Mouse (Mus musculus) CH12.LX (cell line): ENCODE results near the gene Arf5. TPM values are rescaled to one million over a fixed set of nuclear protein-coding genes. Genes with fewer than 3 reads are reported as not detected.

ENCODE experiments used
- DNase-seq: peaks from one replicate; pipeline ENCODE4 v3.0.0-alpha.2; 2013; ENCODE audit errors: extremely low read depth
- H3K27ac ChIP-seq: 2 replicates; pipeline ENCODE4 v1.5.1; 2012; ENCODE audit warnings: low read depth, mild to moderate bottlenecking, control low read depth, moderate library complexity; ENCODE audit not compliant: insufficient read depth
- H3K27me3 ChIP-seq: replicated peaks from 2 replicates; pipeline ENCODE3; 2012; ENCODE audit warnings: inconsistent platforms
- H3K36me3 ChIP-seq, 2 experiments: replicated peaks in 1 of 2; 2 replicates each; pipeline versions ENCODE3 to v1.6.1; 2012; ENCODE audit warnings: inconsistent platforms in 1 of 2, low read length in 1 of 2, mild to moderate bottlenecking in 1 of 2, mixed read lengths in 1 of 2, moderate library complexity in 1 of 2; ENCODE audit not compliant: control insufficient read depth in 1 of 2, insufficient read depth in 1 of 2
- H3K4me1 ChIP-seq, 2 experiments: 2 replicates each; pipeline ENCODE4 v1.6.1; 2012; ENCODE audit warnings: inconsistent platforms in 1 of 2, moderate library complexity in 1 of 2; ENCODE audit not compliant: insufficient read depth in 2 of 2, control insufficient read depth in 1 of 2
- H3K4me2 ChIP-seq: 2 replicates; pipeline ENCODE4 v1.6.1; 2012; ENCODE audit warnings: low read depth, mild to moderate bottlenecking, control low read depth; ENCODE audit not compliant: poor library complexity, insufficient read depth, severe bottlenecking
- H3K4me3 ChIP-seq, 3 experiments: fragments of 150-350 bp in 1 of 3; sonication (generic) in 1 of 3; replicated peaks in 1 of 3; 2 replicates each; pipeline versions ENCODE3 to v1.5.1; 2011 to 2012; ENCODE audit warnings: low read depth in 2 of 3, low read length in 2 of 3, mild to moderate bottlenecking in 2 of 3, moderate library complexity in 2 of 3, control low read depth in 1 of 3, improper control_type of control experiment in 1 of 3, inconsistent platforms in 1 of 3, mixed read lengths in 1 of 3; ENCODE audit not compliant: poor library complexity in 1 of 3
- H3K79me2 ChIP-seq: replicated peaks from 2 replicates; pipeline ENCODE4 v1.6.1; 2012; ENCODE audit warnings: mild to moderate bottlenecking, moderate library complexity; ENCODE audit not compliant: control insufficient read depth, poor library complexity, insufficient read depth, severe bottlenecking; ENCODE audit errors: extremely low read depth
- H3K9ac ChIP-seq: 2 replicates; pipeline ENCODE4 v1.6.1; 2012; ENCODE audit warnings: low read depth, mild to moderate bottlenecking, control low read depth, moderate library complexity; ENCODE audit not compliant: insufficient read depth
- H3K9me3 ChIP-seq: replicated peaks from 2 replicates; pipeline ENCODE3; 2012; ENCODE audit warnings: low read length, inconsistent platforms, mixed read lengths
- CTCF ChIP-seq, 2 experiments: IDR thresholded peaks in 1 of 2; conservative IDR thresholded peaks in 1 of 2; 2 replicates each; pipeline ENCODE4 v1.5.1; 2011 to 2012; ENCODE audit warnings: low read depth in 2 of 2, low read length in 2 of 2, improper control_type of control experiment in 1 of 2, inconsistent platforms in 1 of 2, mild to moderate bottlenecking in 1 of 2, moderate library complexity in 1 of 2
- E2F4 ChIP-seq: IDR thresholded peaks from 2 replicates; pipeline ENCODE4 v1.6.1; 2011; ENCODE audit warnings: low read depth, low read length, improper control_type of control experiment; ENCODE audit not compliant: insufficient replicate concordance
- ELF1 ChIP-seq: IDR thresholded peaks from 2 replicates; pipeline ENCODE4 v1.6.1; 2014; ENCODE audit warnings: low read depth, mild to moderate bottlenecking, inconsistent platforms, low read length, improper control_type of control experiment
- EP300 ChIP-seq: IDR thresholded peaks from 2 replicates; pipeline ENCODE4 v1.6.1; 2011; ENCODE audit warnings: low read length, improper control_type of control experiment
- HCFC1 ChIP-seq: IDR thresholded peaks from 2 replicates; pipeline ENCODE4 v1.6.1; 2012; ENCODE audit warnings: low read depth, mild to moderate bottlenecking, inconsistent platforms, low read length, improper control_type of control experiment
- KAT2A ChIP-seq: IDR thresholded peaks from 2 replicates; pipeline ENCODE4 v1.6.1; 2012; ENCODE audit warnings: low read length, improper control_type of control experiment, inconsistent platforms; ENCODE audit not compliant: insufficient replicate concordance
- MAX ChIP-seq: IDR thresholded peaks from 2 replicates; pipeline ENCODE4 v1.6.1; 2011; ENCODE audit warnings: low read length, improper control_type of control experiment
- MAZ ChIP-seq: IDR thresholded peaks from 2 replicates; pipeline ENCODE4 v1.6.1; 2012; ENCODE audit warnings: low read depth, mild to moderate bottlenecking, inconsistent platforms, low read length, improper control_type of control experiment, moderate library complexity
- MEF2A ChIP-seq: IDR thresholded peaks from 2 replicates; pipeline ENCODE4 v1.6.1; 2014; ENCODE audit warnings: low read depth, mild to moderate bottlenecking, inconsistent platforms, low read length, improper control_type of control experiment, borderline replicate concordance
- MXI1 ChIP-seq: IDR thresholded peaks from 2 replicates; pipeline ENCODE4 v1.6.1; 2011; ENCODE audit warnings: mild to moderate bottlenecking, low read depth, low read length, improper control_type of control experiment
- NELFE ChIP-seq: IDR thresholded peaks from 2 replicates; pipeline ENCODE4 v1.6.1; 2011; ENCODE audit warnings: low read depth, low read length, improper control_type of control experiment
- RAD21 ChIP-seq: IDR thresholded peaks from 2 replicates; pipeline ENCODE4 v1.6.1; 2011; ENCODE audit warnings: low read depth, mild to moderate bottlenecking, low read length, improper control_type of control experiment, moderate library complexity
- RCOR1 ChIP-seq: conservative IDR thresholded peaks from 2 replicates; pipeline ENCODE4 v1.6.1; 2012; ENCODE audit warnings: low read depth, mild to moderate bottlenecking, inconsistent platforms, low read length, improper control_type of control experiment
- SIN3A ChIP-seq: IDR thresholded peaks from 2 replicates; pipeline ENCODE4 v1.6.1; 2012; ENCODE audit warnings: low read length, improper control_type of control experiment, inconsistent platforms
- SMC3 ChIP-seq: IDR thresholded peaks from 2 replicates; pipeline ENCODE4 v1.6.1; 2011; ENCODE audit warnings: low read depth, low read length, improper control_type of control experiment
- TBP ChIP-seq: conservative IDR thresholded peaks from 2 replicates; pipeline ENCODE4 v1.6.1; 2011; ENCODE audit warnings: low read depth, low read length, improper control_type of control experiment
- USF2 ChIP-seq: conservative IDR thresholded peaks from 2 replicates; pipeline ENCODE4 v1.6.1; 2011; ENCODE audit warnings: low read depth, low read length, improper control_type of control experiment
- ZC3H11A ChIP-seq: IDR thresholded peaks from 2 replicates; pipeline ENCODE4 v1.6.1; 2012; ENCODE audit warnings: low read depth, mild to moderate bottlenecking, inconsistent platforms, low read length, improper control_type of control experiment
- ZNF384 ChIP-seq: IDR thresholded peaks from 2 replicates; pipeline ENCODE4 v1.6.1; 2012; ENCODE audit warnings: low read depth, low read length, improper control_type of control experiment, inconsistent platforms
- dilution Hi-C: fragments of 300-500 bp; cut with MboI; formaldehyde crosslinking; loops from 2 replicates; pipeline ENCODE4 v1.14.3; 2020; ENCODE audit warnings: low sequenced_read_pairs; ENCODE audit not compliant: extremely low pct_unique_long_range_greater_than_20kb, extremely low pct_ligation_motif_present
- in situ Hi-C: fragments of 300-500 bp; cut with MboI; formaldehyde crosslinking; loops from 3 replicates; pipeline ENCODE4 v1.14.3; 2019; ENCODE audit warnings: low sequenced_read_pairs, low pct_ligation_motif_present, low pct_unique_long_range_greater_than_20kb, mixed read lengths
- polyA plus RNA-seq: library from polyadenylated mRNA; unstranded; fragments of >175 nt; gene quantifications from 2 replicates; pipeline ENCODE4 v1.2.1, GENCODE M21; 2012; ENCODE audit warnings: low read depth; ENCODE audit not compliant: insufficient read length
- total RNA-seq, 2 experiments: library from RNA; depleted of rRNA; stranded (reverse); fragments of 300-350 nt in 1 of 2; fragments of >200 nt in 1 of 2; gene quantifications; 2 replicates each; pipeline ENCODE4 v1.2.3; 2012 to 2014

The Arf5 gene
- total and polyA plus RNA-seq, 3 experiments, result 67.3 to 101 (median 99.7) TPM

DNA sequence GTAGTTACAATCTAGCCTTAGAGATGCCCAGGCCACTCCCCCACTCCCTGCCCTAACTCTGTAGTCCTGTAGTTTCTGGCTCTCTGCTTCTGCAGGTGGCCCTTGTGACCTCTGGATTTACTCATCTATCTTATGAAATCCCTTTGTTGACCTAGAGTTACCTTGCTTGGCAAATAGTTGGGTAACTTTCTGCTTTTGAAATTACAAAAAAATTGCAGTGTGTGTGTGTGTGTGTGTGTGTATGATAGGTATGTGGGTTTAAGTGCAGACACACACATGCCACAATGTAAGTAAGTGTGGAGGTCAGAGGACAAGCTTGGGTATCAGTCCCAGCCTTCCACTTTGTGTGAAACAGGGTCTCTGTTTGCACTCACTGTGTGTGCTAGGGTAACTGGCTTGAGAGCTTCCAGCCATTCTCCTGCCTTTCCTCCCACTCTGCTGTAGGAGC, 35.9 kb downstream of the Arf5 start:
- H3K79me2 ChIP-seq, result no peaks in the 10 kb centered on the region
- no peak for DNase-seq
- no peak overlapping the region for H3K4me3 ChIP-seq
- H3K9me3 ChIP-seq, result no peaks in the 10 kb centered on the region
- H3K27me3 ChIP-seq, result no peaks in the 10 kb centered on the region
- no peak overlapping the region for H3K9ac ChIP-seq
- no peaks in the 10 kb centered on the region for H3K36me3 ChIP-seq
- H3K27ac ChIP-seq, result no peak overlapping the region
- TF ChIP-seq MAX (no peak), SIN3A (no peak), KAT2A (no peak), MXI1 (no peak), MAZ (no peak), RCOR1 (no peak), RAD21 (no peak), ZC3H11A (no peak), MEF2A (no peak), NELFE (no peak), USF2 (no peak), E2F4 (no peak), ELF1 (no peak), ZNF384 (no peak), HCFC1 (no peak), TBP (no peak)
- H3K4me2 ChIP-seq, result no peak overlapping the region
- dilution Hi-C loops, result no loop called here
- in situ Hi-C loops, result no loop called here
- no peaks in the 10 kb centered on the region for H3K4me1 ChIP-seq

DNA sequence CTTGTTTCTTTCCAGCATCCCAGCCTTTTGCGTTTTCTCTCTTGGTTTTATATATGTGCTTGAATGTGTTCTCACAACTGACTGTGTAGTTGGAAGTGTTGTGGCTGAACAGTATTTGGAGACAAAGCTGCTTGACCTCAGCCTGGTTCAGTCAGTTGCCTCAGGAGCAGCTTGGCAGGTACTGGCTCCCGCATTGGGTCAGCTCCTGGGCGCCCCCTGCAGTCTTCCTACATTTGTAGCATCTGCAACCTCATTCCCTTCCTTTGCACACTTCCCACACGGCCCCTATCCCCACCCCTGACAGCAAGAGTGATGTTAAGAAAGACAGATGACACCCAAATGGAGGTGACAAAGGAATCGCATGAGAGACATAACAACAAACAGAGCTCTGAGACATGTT, 37.2 kb downstream of the Arf5 start:
- Histone ChIP-seq H3K9me3 (no peaks in the 10 kb centered on the region), H3K27me3 (no peaks in the 10 kb centered on the region), H3K4me2 (peak overlapping the region; percentile 81), H3K4me3 (no peak overlapping the region)
- in situ Hi-C loops (no loop called here), dilution Hi-C loops (no loop called here)
- TF ChIP-seq CTCF (conservative IDR thresholded peaks at IDR 0.05 in 1 of 2, IDR thresholded peaks at IDR 0.05 in 1 of 2; ENCODE audit: low read depth in 2 of 2, low read length in 2 of 2) (peak; percentile 18 to 76; a peak in 3 of 4 replicates), NELFE (no peak), SMC3 (peak; percentile 69), EP300 (no peak), RAD21 (peak; percentile 59)
- TF ChIP-seq, all 38 proteins: peak for 3
- H3K4me1 ChIP-seq, result no peaks in the 10 kb centered on the region
- DNase-seq, result peak; percentile 24
- no peak overlapping the region for H3K27ac ChIP-seq
- H3K79me2 ChIP-seq, result no peaks in the 10 kb centered on the region
- no peak overlapping the region for H3K9ac ChIP-seq
- H3K36me3 ChIP-seq, result no peaks in the 10 kb centered on the region
